Mouse (Mus musculus) CH12.LX (cell line): ENCODE measurements around the gene Zfp523. TPM values are rescaled to one million over a fixed set of nuclear protein-coding genes. Genes with fewer than 3 reads are reported as not detected.
A peak's percentile ranks its signal among the peaks of the same experiment; 100 is the strongest.

Experiments used
- DNase-seq: peaks from one replicate; pipeline ENCODE4 v3.0.0-alpha.2; 2013; ENCODE audit errors: extremely low read depth
- H3K27ac ChIP-seq: 2 replicates; pipeline ENCODE4 v1.5.1; 2012; ENCODE audit warnings: low read depth, mild to moderate bottlenecking, control low read depth, moderate library complexity; ENCODE audit not compliant: insufficient read depth
- H3K27me3 ChIP-seq: replicated peaks from 2 replicates; pipeline ENCODE3; 2012; ENCODE audit warnings: inconsistent platforms
- H3K36me3 ChIP-seq, 2 experiments: replicated peaks in 1 of 2; 2 replicates each; pipeline versions ENCODE3 to v1.6.1; 2012; ENCODE audit warnings: inconsistent platforms in 1 of 2, low read length in 1 of 2, mild to moderate bottlenecking in 1 of 2, mixed read lengths in 1 of 2, moderate library complexity in 1 of 2; ENCODE audit not compliant: control insufficient read depth in 1 of 2, insufficient read depth in 1 of 2
- H3K4me1 ChIP-seq, 2 experiments: 2 replicates each; pipeline ENCODE4 v1.6.1; 2012; ENCODE audit warnings: inconsistent platforms in 1 of 2, moderate library complexity in 1 of 2; ENCODE audit not compliant: insufficient read depth in 2 of 2, control insufficient read depth in 1 of 2
- H3K4me2 ChIP-seq: 2 replicates; pipeline ENCODE4 v1.6.1; 2012; ENCODE audit warnings: low read depth, mild to moderate bottlenecking, control low read depth; ENCODE audit not compliant: poor library complexity, insufficient read depth, severe bottlenecking
- H3K4me3 ChIP-seq, 3 experiments: fragments of 150-350 bp in 1 of 3; sonication (generic) in 1 of 3; replicated peaks in 1 of 3; 2 replicates each; pipeline versions ENCODE3 to v1.5.1; 2011 to 2012; ENCODE audit warnings: low read depth in 2 of 3, low read length in 2 of 3, mild to moderate bottlenecking in 2 of 3, moderate library complexity in 2 of 3, control low read depth in 1 of 3, improper control_type of control experiment in 1 of 3, inconsistent platforms in 1 of 3, mixed read lengths in 1 of 3; ENCODE audit not compliant: poor library complexity in 1 of 3
- H3K79me2 ChIP-seq: replicated peaks from 2 replicates; pipeline ENCODE4 v1.6.1; 2012; ENCODE audit warnings: mild to moderate bottlenecking, moderate library complexity; ENCODE audit not compliant: control insufficient read depth, poor library complexity, insufficient read depth, severe bottlenecking; ENCODE audit errors: extremely low read depth
- H3K9ac ChIP-seq: 2 replicates; pipeline ENCODE4 v1.6.1; 2012; ENCODE audit warnings: low read depth, mild to moderate bottlenecking, control low read depth, moderate library complexity; ENCODE audit not compliant: insufficient read depth
- H3K9me3 ChIP-seq: replicated peaks from 2 replicates; pipeline ENCODE3; 2012; ENCODE audit warnings: low read length, inconsistent platforms, mixed read lengths
- CHD2 ChIP-seq: IDR thresholded peaks from 2 replicates; pipeline ENCODE4 v1.6.1; 2011; ENCODE audit warnings: low read length, improper control_type of control experiment
- CTCF ChIP-seq, 2 experiments: IDR thresholded peaks in 1 of 2; conservative IDR thresholded peaks in 1 of 2; 2 replicates each; pipeline ENCODE4 v1.5.1; 2011 to 2012; ENCODE audit warnings: low read depth in 2 of 2, low read length in 2 of 2, improper control_type of control experiment in 1 of 2, inconsistent platforms in 1 of 2, mild to moderate bottlenecking in 1 of 2, moderate library complexity in 1 of 2
- EP300 ChIP-seq: IDR thresholded peaks from 2 replicates; pipeline ENCODE4 v1.6.1; 2011; ENCODE audit warnings: low read length, improper control_type of control experiment
- ETS1 ChIP-seq: conservative IDR thresholded peaks from 2 replicates; pipeline ENCODE4 v1.6.1; 2012; ENCODE audit warnings: low read depth, mild to moderate bottlenecking, inconsistent platforms, low read length, improper control_type of control experiment, moderate library complexity
- GABPA ChIP-seq: IDR thresholded peaks from 2 replicates; pipeline ENCODE4 v1.6.1; 2012; ENCODE audit warnings: low read depth, low read length, improper control_type of control experiment, inconsistent platforms; ENCODE audit not compliant: insufficient replicate concordance
- HCFC1 ChIP-seq: IDR thresholded peaks from 2 replicates; pipeline ENCODE4 v1.6.1; 2012; ENCODE audit warnings: low read depth, mild to moderate bottlenecking, inconsistent platforms, low read length, improper control_type of control experiment
- JUN ChIP-seq: IDR thresholded peaks from 2 replicates; pipeline ENCODE4 v1.6.1; 2011; ENCODE audit warnings: low read depth, mild to moderate bottlenecking, low read length, improper control_type of control experiment, moderate library complexity; ENCODE audit not compliant: insufficient read depth
- JUND ChIP-seq: conservative IDR thresholded peaks from 2 replicates; pipeline ENCODE4 v1.6.1; 2011; ENCODE audit warnings: low read depth, low read length, improper control_type of control experiment
- MEF2A ChIP-seq: IDR thresholded peaks from 2 replicates; pipeline ENCODE4 v1.6.1; 2014; ENCODE audit warnings: low read depth, mild to moderate bottlenecking, inconsistent platforms, low read length, improper control_type of control experiment, borderline replicate concordance
- NELFE ChIP-seq: IDR thresholded peaks from 2 replicates; pipeline ENCODE4 v1.6.1; 2011; ENCODE audit warnings: low read depth, low read length, improper control_type of control experiment
- NRF1 ChIP-seq: IDR thresholded peaks from 2 replicates; pipeline ENCODE4 v1.6.1; 2014; ENCODE audit warnings: low read depth, mild to moderate bottlenecking, inconsistent platforms, low read length, improper control_type of control experiment, moderate library complexity
- PAX5 ChIP-seq: IDR thresholded peaks from 2 replicates; pipeline ENCODE4 v1.6.1; 2012; ENCODE audit warnings: low read length, inconsistent platforms, mixed read lengths
- POLR2A ChIP-seq: IDR thresholded peaks from 2 replicates; pipeline ENCODE4 v1.6.1; 2011; ENCODE audit warnings: low read depth, mild to moderate bottlenecking, improper control_type of control experiment, low read length
- SIN3A ChIP-seq: IDR thresholded peaks from 2 replicates; pipeline ENCODE4 v1.6.1; 2012; ENCODE audit warnings: low read length, improper control_type of control experiment, inconsistent platforms
- SMC3 ChIP-seq: IDR thresholded peaks from 2 replicates; pipeline ENCODE4 v1.6.1; 2011; ENCODE audit warnings: low read depth, low read length, improper control_type of control experiment
- TCF12 ChIP-seq: IDR thresholded peaks from 2 replicates; pipeline ENCODE4 v1.6.1; 2014; ENCODE audit warnings: low read depth, mild to moderate bottlenecking, inconsistent platforms, low read length, improper control_type of control experiment
- USF1 ChIP-seq: IDR thresholded peaks from 2 replicates; pipeline ENCODE4 v1.6.1; 2014; ENCODE audit warnings: low read depth, mild to moderate bottlenecking, inconsistent platforms, low read length, improper control_type of control experiment
- ZMIZ1 ChIP-seq: IDR thresholded peaks from 2 replicates; pipeline ENCODE4 v1.6.1; 2012; ENCODE audit warnings: low read depth, mild to moderate bottlenecking, inconsistent platforms, low read length, improper control_type of control experiment
- dilution Hi-C: fragments of 300-500 bp; cut with MboI; formaldehyde crosslinking; loops from 2 replicates; pipeline ENCODE4 v1.14.3; 2020; ENCODE audit warnings: low sequenced_read_pairs; ENCODE audit not compliant: extremely low pct_unique_long_range_greater_than_20kb, extremely low pct_ligation_motif_present
- in situ Hi-C: fragments of 300-500 bp; cut with MboI; formaldehyde crosslinking; loops from 3 replicates; pipeline ENCODE4 v1.14.3; 2019; ENCODE audit warnings: low sequenced_read_pairs, low pct_ligation_motif_present, low pct_unique_long_range_greater_than_20kb, mixed read lengths
- polyA plus RNA-seq: library from polyadenylated mRNA; unstranded; fragments of >175 nt; gene quantifications from 2 replicates; pipeline ENCODE4 v1.2.1, GENCODE M21; 2012; ENCODE audit warnings: low read depth; ENCODE audit not compliant: insufficient read length
- total RNA-seq, 2 experiments: library from RNA; depleted of rRNA; stranded (reverse); fragments of 300-350 nt in 1 of 2; fragments of >200 nt in 1 of 2; gene quantifications; 2 replicates each; pipeline ENCODE4 v1.2.3; 2012 to 2014

Zfp523 gene
- total and polyA plus RNA-seq, 3 experiments = 2.5 to 14.7 (median 10.1) TPM

DNA sequence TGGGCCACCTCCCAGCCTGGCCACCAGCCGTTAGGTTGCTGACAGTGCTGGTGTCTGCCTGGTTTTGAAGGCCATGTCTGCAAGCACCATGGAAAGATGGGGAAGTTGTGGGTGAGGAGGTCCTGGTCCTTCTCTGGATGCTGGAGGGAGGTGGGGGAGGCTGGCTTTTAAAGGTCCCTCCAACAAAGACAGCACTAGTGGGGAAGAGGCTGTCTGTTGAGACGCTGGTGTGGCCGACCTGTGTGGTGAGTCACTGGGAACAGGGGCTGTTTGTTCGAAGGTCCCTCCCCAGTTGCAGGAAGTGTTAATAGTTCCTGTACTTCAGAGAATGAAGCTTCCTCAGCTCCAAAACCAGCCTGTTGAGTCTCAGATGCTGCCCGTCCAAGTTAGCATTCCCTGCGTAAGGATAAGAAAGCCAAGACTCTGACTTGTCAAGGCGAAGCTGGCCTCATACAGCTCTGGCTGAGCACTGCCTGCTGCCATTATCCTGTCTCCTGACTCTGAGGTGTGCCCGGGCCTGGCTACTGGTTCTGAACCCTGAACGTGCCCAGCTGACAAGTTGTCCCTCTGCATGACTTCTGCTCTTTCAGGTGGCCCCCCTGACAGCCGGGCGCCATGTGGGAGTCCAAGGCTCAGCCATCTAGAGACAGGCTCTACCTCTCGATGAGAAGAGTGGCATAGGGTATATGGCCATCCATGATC, 74.8 kb downstream of the Zfp523 start:
- DNase-seq = no peak
- H3K9me3 ChIP-seq = no peaks in the 10 kb centered on the region
- in situ Hi-C loops = no loop called here
- H3K79me2 ChIP-seq = no peaks in the 10 kb centered on the region
- dilution Hi-C loops = no loop called here
- H3K36me3 ChIP-seq = peaks cover 0 to 50% of the 10 kb centered on the region in 2 experiments
- no peak overlapping the region for H3K4me3 ChIP-seq
- no peak overlapping the region for H3K27ac ChIP-seq
- no peak overlapping the region for H3K9ac ChIP-seq
- no peak for TF ChIP-seq TCF12
- no peak for TF ChIP-seq NRF1
- no peak for TF ChIP-seq JUND
- no peak for TF ChIP-seq POLR2A
- no peak for TF ChIP-seq SMC3
- no peak for TF ChIP-seq ETS1
- TF ChIP-seq SIN3A = no peak
- no peak for TF ChIP-seq JUN
- no peak for TF ChIP-seq PAX5
- TF ChIP-seq MEF2A = no peak
- no peak for TF ChIP-seq GABPA
- TF ChIP-seq CTCF (conservative IDR thresholded peaks at IDR 0.05 in 1 of 2, IDR thresholded peaks at IDR 0.05 in 1 of 2; ENCODE audit: low read depth in 2 of 2, low read length in 2 of 2) = no peak
- no peak for TF ChIP-seq HCFC1
- TF ChIP-seq USF1 = no peak
- no peak for TF ChIP-seq NELFE
- TF ChIP-seq ZMIZ1 = no peak
- no peak for TF ChIP-seq CHD2
- no peak overlapping the region for H3K4me2 ChIP-seq
- H3K4me1 ChIP-seq = peaks cover 24 to 63% of the 10 kb centered on the region in 2 experiments
- H3K27me3 ChIP-seq = no peaks in the 10 kb centered on the region

- peaks cover 0 to 47% of the 10 kb centered on the region in 2 experiments for H3K36me3 ChIP-seq
- H3K27ac ChIP-seq = no peak overlapping the region
- TF ChIP-seq PAX5 (no peak), USF1 (no peak), TCF12 (peak; percentile 62), EP300 (0 out of 2 replicates have a peak, but pooled peaks have one; percentile 22)
- H3K9ac ChIP-seq = no peak overlapping the region
- H3K4me3 ChIP-seq = no peak overlapping the region
- in situ Hi-C loops = no loop called here
- H3K79me2 ChIP-seq = no peaks in the 10 kb centered on the region
- no peak for DNase-seq
- no peak overlapping the region for H3K4me2 ChIP-seq
- dilution Hi-C loops = no loop called here
- no peaks in the 10 kb centered on the region for H3K27me3 ChIP-seq
- peaks cover 26 to 63% of the 10 kb centered on the region in 2 experiments for H3K4me1 ChIP-seq
- H3K9me3 ChIP-seq = no peaks in the 10 kb centered on the region
These were observed 75.3 kb downstream of the Zfp523 start for GRCm38 (mm10) chr17:28252281-28252648.
